Mouse (Mus musculus): ENCODE measurements around the gene Them5. TPM values are rescaled to one million over a fixed set of nuclear protein-coding genes. Genes with fewer than 3 reads are reported as not detected.

Them5 gene
- polyA plus RNA-seq, 1 experiment = not detected

DNA sequence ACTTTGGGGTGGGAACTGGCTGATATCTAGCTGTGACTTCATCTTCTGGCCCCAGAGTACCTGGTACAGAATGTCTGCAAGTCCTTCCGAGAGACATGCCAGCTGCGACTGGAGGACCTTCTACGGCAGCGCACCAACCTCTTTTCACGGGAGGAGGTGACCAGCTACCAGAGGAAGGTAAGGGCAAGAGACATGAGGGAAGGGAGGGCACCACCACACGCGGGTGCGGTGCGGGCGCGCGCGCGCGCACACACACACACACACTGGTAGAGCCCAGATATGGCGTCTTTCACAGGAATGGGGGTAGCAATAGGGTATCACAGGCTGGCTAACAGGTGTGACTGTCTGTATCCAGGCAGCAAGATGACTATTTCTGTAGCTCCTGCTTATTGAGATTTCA, 47.5 kb downstream of the Them5 start:
- WGBS = 97% methylated on average over 16 of the region's 16 CpGs
- Histone ChIP-seq H3K27ac (ENCODE audit: insufficient read depth, low read depth, low read length) (no peak overlapping the region), H3K4me3 (ENCODE audit: insufficient read depth, low read depth, low read length) (no peak overlapping the region), H3K4me1 (ENCODE audit: control insufficient read depth, insufficient read depth, low read length) (no peaks in the 10 kb centered on the region)
- no peak for TF ChIP-seq POLR2A (IDR thresholded peaks at IDR 0.05; ENCODE audit: insufficient read depth, low read depth, low read length)
- TF ChIP-seq CTCF (IDR thresholded peaks at IDR 0.05; ENCODE audit: insufficient read depth, low read depth, low read length) = no peak

DNA sequence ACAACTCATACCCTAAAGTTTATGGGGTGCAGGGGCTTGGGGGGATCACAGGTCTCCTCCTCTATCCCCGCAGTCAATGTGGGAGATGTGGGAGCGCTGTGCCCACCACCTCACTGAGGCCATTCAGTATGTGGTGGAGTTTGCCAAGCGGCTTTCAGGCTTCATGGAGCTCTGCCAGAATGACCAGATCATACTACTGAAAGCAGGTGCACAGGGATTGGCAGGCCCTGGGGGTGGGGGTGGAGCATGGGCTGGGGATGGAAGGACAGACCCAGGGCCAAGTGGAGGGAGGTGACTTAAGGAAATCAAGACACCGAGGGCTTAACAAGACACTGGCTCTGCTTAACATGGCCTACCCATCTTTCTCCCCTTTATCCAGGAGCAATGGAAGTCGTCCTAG, 49.1 kb downstream of the Them5 start:
- H3K4me1 ChIP-seq (ENCODE audit: control insufficient read depth, insufficient read depth, low read length) = no peaks in the 10 kb centered on the region
- no peak overlapping the region for H3K27ac ChIP-seq (ENCODE audit: insufficient read depth, low read depth, low read length)
- no peak overlapping the region for H3K4me3 ChIP-seq (ENCODE audit: insufficient read depth, low read depth, low read length)
- 79% methylated on average over 5 of the region's 5 CpGs for WGBS
- no peak for TF ChIP-seq POLR2A (IDR thresholded peaks at IDR 0.05; ENCODE audit: insufficient read depth, low read depth, low read length)
- no peak for TF ChIP-seq CTCF (IDR thresholded peaks at IDR 0.05; ENCODE audit: insufficient read depth, low read depth, low read length)

GRCm38 (mm10) chr3:94392128-94392527, 50.2 kb downstream of the Them5 start:
- no peak overlapping the region for H3K27ac ChIP-seq (ENCODE audit: insufficient read depth, low read depth, low read length)
- 91% methylated on average over 2 of the region's 2 CpGs for WGBS
- TF ChIP-seq CTCF (IDR thresholded peaks at IDR 0.05; ENCODE audit: insufficient read depth, low read depth, low read length) = no peak
- TF ChIP-seq POLR2A (IDR thresholded peaks at IDR 0.05; ENCODE audit: insufficient read depth, low read depth, low read length) = no peak
- no peaks in the 10 kb centered on the region for H3K4me1 ChIP-seq (ENCODE audit: control insufficient read depth, insufficient read depth, low read length)
- H3K4me3 ChIP-seq (ENCODE audit: insufficient read depth, low read depth, low read length) = no peak overlapping the region

- TF ChIP-seq POLR2A (IDR thresholded peaks at IDR 0.05; ENCODE audit: insufficient read depth, low read depth, low read length) (no peak), CTCF (IDR thresholded peaks at IDR 0.05; ENCODE audit: insufficient read depth, low read depth, low read length) (no peak)
- H3K4me1 ChIP-seq (ENCODE audit: control insufficient read depth, insufficient read depth, low read length) = no peaks in the 10 kb centered on the region
- WGBS = 66% methylated on average over 4 of the region's 4 CpGs
- H3K4me3 ChIP-seq (ENCODE audit: insufficient read depth, low read depth, low read length) = no peak overlapping the region
- H3K27ac ChIP-seq (ENCODE audit: insufficient read depth, low read depth, low read length) = no peak overlapping the region
Observed at GRCm38 (mm10) chr3:94393049-94393448, 51.1 kb downstream of the Them5 start.

- H3K27ac ChIP-seq (ENCODE audit: insufficient read depth, low read depth, low read length) = no peak overlapping the region
- peaks cover 2% of the 10 kb centered on the region; the same call in 1 of the 2 replicates for H3K4me1 ChIP-seq (ENCODE audit: control insufficient read depth, insufficient read depth, low read length)
- TF ChIP-seq CTCF (IDR thresholded peaks at IDR 0.05; ENCODE audit: insufficient read depth, low read depth, low read length) (no peak), POLR2A (IDR thresholded peaks at IDR 0.05; ENCODE audit: insufficient read depth, low read depth, low read length) (no peak)
- no peak overlapping the region for H3K4me3 ChIP-seq (ENCODE audit: insufficient read depth, low read depth, low read length)
- WGBS = 94% methylated on average over 1 of the region's 1 CpGs
Observed at GRCm38 (mm10) chr3:94396336-94396735, 54.4 kb downstream of the Them5 start.

- Histone ChIP-seq H3K27ac (ENCODE audit: insufficient read depth, low read depth, low read length) (no peak overlapping the region), H3K4me1 (ENCODE audit: control insufficient read depth, insufficient read depth, low read length) (peaks cover 2% of the 10 kb centered on the region; the same call in 1 of the 2 replicates), H3K4me3 (ENCODE audit: insufficient read depth, low read depth, low read length) (no peak overlapping the region)
- 95% methylated on average over 4 of the region's 4 CpGs for whole genome bisulfite sequencing
- TF ChIP-seq POLR2A (IDR thresholded peaks at IDR 0.05; ENCODE audit: insufficient read depth, low read depth, low read length) = no peak
- no peak for TF ChIP-seq CTCF (IDR thresholded peaks at IDR 0.05; ENCODE audit: insufficient read depth, low read depth, low read length)
Observed at GRCm38 (mm10) chr3:94396851-94397250, 55.0 kb downstream of the Them5 start.

Other genes starting within 250 kb of the Them5 start
- not detected in 2 replicates for gene Gm10696, start 163.9 kb upstream of the Them5 start, polyA plus RNA-seq (2012; ENCODE audit: insufficient read depth, insufficient read length, low replicate concordance, missing spikeins)
- not detected in 2 replicates for gene Gm5286, start 145.4 kb upstream of the Them5 start, polyA plus RNA-seq (2012; ENCODE audit: insufficient read depth, insufficient read length, low replicate concordance, missing spikeins)
- not detected in 2 replicates for gene Gm4778, start 78.1 kb upstream of the Them5 start, polyA plus RNA-seq (2012; ENCODE audit: insufficient read depth, insufficient read length, low replicate concordance, missing spikeins)
- gene Them4, start 32.0 kb upstream of the Them5 start, polyA plus RNA-seq (2012; ENCODE audit: insufficient read depth, insufficient read length, low replicate concordance, missing spikeins) = not detected in 2 replicates
- not detected in 2 replicates for gene C2cd4d, start 20.3 kb downstream of the Them5 start, polyA plus RNA-seq (2012; ENCODE audit: insufficient read depth, insufficient read length, low replicate concordance, missing spikeins)
- 118 TPM in 1 of 2 replicates, not detected in the other for gene Rorc, start 30.7 kb downstream of the Them5 start, polyA plus RNA-seq (2012; ENCODE audit: insufficient read depth, insufficient read length, low replicate concordance, missing spikeins)
- not detected in 2 replicates for gene Lingo4, start 56.4 kb downstream of the Them5 start, polyA plus RNA-seq (2012; ENCODE audit: insufficient read depth, insufficient read length, low replicate concordance, missing spikeins)
- not detected in 2 replicates for gene Tdrkh, start 71.2 kb downstream of the Them5 start, polyA plus RNA-seq (2012; ENCODE audit: insufficient read depth, insufficient read length, low replicate concordance, missing spikeins)
- gene Mrpl9, start 101.2 kb downstream of the Them5 start, polyA plus RNA-seq (2012; ENCODE audit: insufficient read depth, insufficient read length, low replicate concordance, missing spikeins) = not detected in 2 replicates
- gene Oaz3, start 101.8 kb downstream of the Them5 start, polyA plus RNA-seq (2012; ENCODE audit: insufficient read depth, insufficient read length, low replicate concordance, missing spikeins) = not detected in 2 replicates
- 386 TPM in 1 of 2 replicates, not detected in the other for gene Celf3, start 136.2 kb downstream of the Them5 start, polyA plus RNA-seq (2012; ENCODE audit: insufficient read depth, insufficient read length, low replicate concordance, missing spikeins)
- not detected in 2 replicates for gene Riiad1, start 138.2 kb downstream of the Them5 start, polyA plus RNA-seq (2012; ENCODE audit: insufficient read depth, insufficient read length, low replicate concordance, missing spikeins)
- not detected in 2 replicates for gene Snx27, start 240.6 kb downstream of the Them5 start, polyA plus RNA-seq (2012; ENCODE audit: insufficient read depth, insufficient read length, low replicate concordance, missing spikeins)